Mouse (Mus musculus) midbrain, embryonic 14.5 days (tissue): ENCODE measurements around the gene Cyth1. TPM values are rescaled to one million over a fixed set of nuclear protein-coding genes. Genes with fewer than 3 reads are reported as not detected.
A peak's percentile ranks its signal among the peaks of the same experiment; 100 is the strongest.

Experiments used
- ATAC-seq: fragments of 200-750 bp; cut with Nextera tagmentation; 2 replicates; pipeline ENCODE4 v1.8.0; 2017; ENCODE audit warnings: moderate number of reproducible peaks, moderate library complexity; ENCODE audit not compliant: low FRiP score, low TSS enrichment
- DNase-seq: peaks from one replicate; pipeline ENCODE4 v3.0.0-alpha.2; 2015
- H3K27ac ChIP-seq: fragments of 300-500 bp; sonication (generic); replicated peaks from 2 replicates; pipeline ENCODE4 v1.5.1; 2014; ENCODE audit warnings: mild to moderate bottlenecking, low read depth, low read length, moderate library complexity
- H3K27me3 ChIP-seq: fragments of 300-500 bp; sonication (generic); 2 replicates; pipeline ENCODE4 v1.6.1; 2014; ENCODE audit warnings: low read length, control low read depth, mixed read lengths; ENCODE audit not compliant: control insufficient read depth, insufficient read depth
- H3K36me3 ChIP-seq: fragments of 300-500 bp; sonication (generic); 2 replicates; pipeline ENCODE4 v1.6.1; 2014; ENCODE audit warnings: low read length, control low read depth; ENCODE audit not compliant: control insufficient read depth, insufficient read depth
- H3K4me1 ChIP-seq: fragments of 300-500 bp; sonication (generic); 2 replicates; pipeline ENCODE4 v1.6.1; 2014; ENCODE audit warnings: mild to moderate bottlenecking, antibody characterized with exemption, low read length, control low read depth; ENCODE audit not compliant: control insufficient read depth, insufficient read depth
- H3K4me2 ChIP-seq: fragments of 300-500 bp; sonication (generic); 2 replicates; pipeline ENCODE4 v1.6.1; 2014; ENCODE audit warnings: mild to moderate bottlenecking, low read length, moderate library complexity
- H3K4me3 ChIP-seq: fragments of 300-500 bp; sonication (generic); replicated peaks from 2 replicates; pipeline ENCODE4 v1.5.1; 2014; ENCODE audit warnings: low read depth, low read length
- H3K9ac ChIP-seq: fragments of 300-500 bp; sonication (generic); replicated peaks from 2 replicates; pipeline ENCODE4 v1.6.1; 2014; ENCODE audit warnings: mild to moderate bottlenecking, low read length, moderate library complexity
- H3K9me3 ChIP-seq: fragments of 300-500 bp; sonication (generic); 2 replicates; pipeline ENCODE4 v1.6.1; 2016; ENCODE audit warnings: low read length, control low read depth, mixed read lengths; ENCODE audit not compliant: control insufficient read depth
- WGBS: fragments of 180-500 bp; shearing (Covaris S2); extraction: QIAGEN DNeasy Blood & Tissue Kit; methylation state at CpG from one replicate; pipeline ENCODE4 v1.1.7; 2014; 5-methylcytosine and 5-hydroxymethylcytosine counted together
- polyA plus RNA-seq: library from polyadenylated mRNA; unstranded; fragments of >200 nt; fragmentation: Nextera tagmentation; extraction: Ambion mirVana; gene quantifications from 2 replicates; pipeline ENCODE4 v1.2.1, GENCODE M21; 2014

Cyth1 gene
- polyA plus RNA-seq, 1 experiment from 2014 or later = 23.3 TPM

DNA sequence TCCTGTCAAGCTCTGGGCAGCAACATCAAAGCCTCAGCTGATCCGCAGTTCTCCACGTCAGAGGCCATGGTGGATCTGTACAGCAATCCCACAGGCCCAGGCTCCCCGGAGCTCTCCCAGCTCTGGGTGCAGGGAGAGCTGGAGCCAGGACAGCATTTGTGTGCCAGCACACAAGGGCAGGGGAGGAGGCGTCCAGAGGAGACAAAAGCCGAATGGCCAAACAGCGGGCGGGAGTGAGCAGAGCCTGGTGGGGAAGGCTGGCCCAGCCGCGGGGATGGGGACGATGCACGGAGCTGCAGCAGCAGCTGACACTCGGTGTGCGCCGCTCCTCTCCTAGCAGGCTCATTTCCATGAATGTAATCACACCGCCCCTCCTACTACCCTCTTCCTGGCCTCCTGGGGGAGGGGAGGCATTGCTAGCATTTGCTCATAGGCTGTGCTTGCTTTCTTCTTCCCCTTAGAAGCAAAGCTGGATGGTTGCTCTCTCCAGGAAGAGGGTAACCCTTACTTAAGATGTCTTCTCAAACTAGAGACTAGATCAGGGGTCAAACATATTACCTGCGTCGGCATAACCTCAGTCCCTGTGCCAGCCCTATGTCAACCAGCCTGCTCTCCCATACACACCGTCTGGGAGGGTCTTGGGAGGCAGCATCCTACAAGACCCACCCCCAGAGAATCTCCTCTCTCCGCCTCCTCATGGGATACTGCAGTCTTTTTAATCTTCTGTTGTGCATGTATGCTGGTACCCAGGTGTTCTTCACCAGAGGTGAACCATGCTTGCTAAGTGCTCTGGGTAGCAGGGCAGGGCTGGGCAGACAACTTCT, 45.8 kb downstream of the Cyth1 start:
- Histone ChIP-seq H3K4me3 (peak overlapping the region; percentile 63), H3K36me3 (no peaks in the 10 kb centered on the region), H3K27ac (peak overlapping the region; percentile 99), H3K9me3 (no peaks in the 10 kb centered on the region), H3K4me2 (peak overlapping the region; percentile 91), H3K4me1 (peaks cover 63% of the 10 kb centered on the region), H3K9ac (peak overlapping the region; percentile 93), H3K27me3 (no peaks in the 10 kb centered on the region)
- ATAC-seq (peak; percentile 89), DNase-seq (peak; percentile 91)
- 2% methylated on average over 19 of the region's 19 CpGs for WGBS

DNA sequence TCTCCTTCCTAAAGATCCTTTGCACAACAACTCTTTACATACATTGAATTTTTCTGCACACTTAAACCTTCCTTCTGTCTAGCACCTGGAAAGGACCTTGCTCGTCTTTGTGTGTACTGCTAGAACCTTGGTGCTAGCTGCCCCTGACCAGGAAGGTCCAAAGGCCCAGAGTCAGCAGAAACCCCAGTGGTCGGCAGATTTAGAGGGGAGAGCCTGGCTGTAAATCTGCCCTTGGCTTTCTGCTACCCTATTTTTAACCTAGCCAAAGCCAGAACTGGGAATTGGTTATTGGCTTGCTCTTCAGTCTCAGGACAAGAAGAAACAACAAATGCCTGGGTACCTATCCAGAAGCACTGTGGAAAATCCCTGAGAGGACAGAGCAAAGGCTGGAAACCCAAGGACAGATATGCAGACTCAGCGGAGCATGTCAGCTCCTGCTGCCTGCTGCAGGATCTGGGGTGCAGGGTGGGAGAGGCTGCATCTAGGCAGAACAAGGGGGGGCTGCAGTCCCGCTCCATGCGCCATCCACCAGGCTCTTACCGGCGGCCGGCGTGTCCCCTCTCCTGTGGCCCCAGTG, 46.5 kb downstream of the Cyth1 start:
- ATAC-seq = no peak
- WGBS = 5% methylated on average over 9 of the region's 9 CpGs
- Histone ChIP-seq H3K4me2 (peak overlapping the region; percentile 91), H3K4me1 (peaks cover 68% of the 10 kb centered on the region), H3K4me3 (peak overlapping the region; percentile 63), H3K27ac (peak overlapping the region; percentile 99), H3K9me3 (no peaks in the 10 kb centered on the region), H3K9ac (peak overlapping the region; percentile 93), H3K27me3 (no peaks in the 10 kb centered on the region), H3K36me3 (no peaks in the 10 kb centered on the region)
- no peak for DNase-seq

DNA sequence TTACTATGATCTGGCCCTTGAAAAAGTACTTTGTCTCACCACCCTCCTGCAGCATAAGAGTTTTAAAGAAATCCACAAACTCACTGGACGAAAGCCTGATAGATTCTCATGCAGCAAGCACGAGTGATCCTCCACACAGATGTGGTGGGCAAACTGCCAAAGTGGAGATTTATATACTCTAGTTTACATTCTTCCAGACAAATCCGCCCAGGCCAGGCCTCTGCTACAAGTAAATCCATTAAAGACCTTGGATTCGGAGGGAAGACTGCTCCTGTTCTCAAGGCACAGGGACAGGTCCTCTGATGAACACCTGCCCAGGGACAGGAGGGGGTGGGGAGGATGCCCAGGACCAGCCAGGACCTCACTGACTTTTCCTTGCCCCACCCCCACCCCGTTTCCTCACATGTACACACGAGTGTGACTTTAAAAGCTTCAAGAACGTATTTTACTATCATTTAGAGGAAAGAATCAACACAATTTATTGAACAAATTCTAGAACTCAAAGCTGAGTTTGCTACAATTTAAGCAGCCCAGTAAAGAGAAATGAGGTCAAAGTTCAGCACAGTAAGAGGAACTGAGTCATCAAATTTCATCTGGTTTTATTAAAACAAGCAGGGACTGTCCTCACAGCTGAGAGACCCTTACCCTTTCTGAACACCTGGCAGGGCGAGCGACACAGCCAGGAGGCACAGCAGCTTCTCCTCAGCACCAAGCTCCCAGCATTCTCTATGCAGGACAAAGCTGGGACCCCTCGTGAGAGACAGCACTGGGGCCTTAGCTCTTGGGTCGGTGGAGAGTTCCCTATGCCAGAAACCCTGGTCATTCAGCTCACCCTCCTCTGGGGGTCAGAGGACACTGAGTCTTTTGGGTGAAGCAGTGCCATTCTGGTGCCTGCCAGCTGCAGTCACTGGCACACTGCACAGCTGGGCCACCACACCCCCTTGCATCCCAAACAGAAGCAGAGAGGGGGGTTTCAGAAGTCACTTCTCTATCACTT, 47.3 kb downstream of the Cyth1 start:
- ATAC-seq (no peak), DNase-seq (peak; percentile 71)
- no peaks in the 10 kb centered on the region for H3K27me3 ChIP-seq
- peaks cover 75% of the 10 kb centered on the region for H3K4me1 ChIP-seq
- H3K9me3 ChIP-seq = no peaks in the 10 kb centered on the region
- H3K4me2 ChIP-seq = peak overlapping the region; percentile 91
- 30% methylated on average over 11 of the region's 11 CpGs for WGBS
- peak overlapping the region; percentile 99 for H3K27ac ChIP-seq
- H3K9ac ChIP-seq = peak overlapping the region; percentile 93
- H3K36me3 ChIP-seq = no peaks in the 10 kb centered on the region
- H3K4me3 ChIP-seq = peak overlapping the region; percentile 63

DNA sequence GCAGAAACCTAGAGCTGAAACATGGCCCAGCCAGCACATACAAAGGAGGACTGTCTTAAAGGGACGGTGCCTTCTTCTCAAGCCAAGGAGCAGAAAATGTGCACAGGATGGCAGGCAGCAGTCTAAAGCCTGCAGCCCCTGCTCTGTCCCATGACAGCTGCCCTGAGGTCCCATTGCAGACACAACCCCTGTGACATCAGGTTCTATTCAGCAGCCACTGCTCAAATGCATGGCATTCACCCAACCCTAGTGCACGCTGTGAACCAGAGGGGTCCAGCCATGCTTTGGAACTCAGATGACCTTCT, 50.1 kb downstream of the Cyth1 start:
- H3K27ac ChIP-seq = peak overlapping the region; percentile 91
- DNase-seq (peak; percentile 65), ATAC-seq (peak; percentile 28; the same call in 1 of the 2 replicates)
- H3K9ac ChIP-seq = peak overlapping the region; percentile 59
- H3K4me1 ChIP-seq = peaks cover 74% of the 10 kb centered on the region
- peak overlapping the region; percentile 29 for H3K4me3 ChIP-seq
- no peaks in the 10 kb centered on the region for H3K27me3 ChIP-seq
- H3K4me2 ChIP-seq = peak overlapping the region; percentile 91
- H3K9me3 ChIP-seq = no peaks in the 10 kb centered on the region
- H3K36me3 ChIP-seq = peaks cover 6% of the 10 kb centered on the region
- WGBS = 3% methylated on average over 2 of the region's 2 CpGs

DNA sequence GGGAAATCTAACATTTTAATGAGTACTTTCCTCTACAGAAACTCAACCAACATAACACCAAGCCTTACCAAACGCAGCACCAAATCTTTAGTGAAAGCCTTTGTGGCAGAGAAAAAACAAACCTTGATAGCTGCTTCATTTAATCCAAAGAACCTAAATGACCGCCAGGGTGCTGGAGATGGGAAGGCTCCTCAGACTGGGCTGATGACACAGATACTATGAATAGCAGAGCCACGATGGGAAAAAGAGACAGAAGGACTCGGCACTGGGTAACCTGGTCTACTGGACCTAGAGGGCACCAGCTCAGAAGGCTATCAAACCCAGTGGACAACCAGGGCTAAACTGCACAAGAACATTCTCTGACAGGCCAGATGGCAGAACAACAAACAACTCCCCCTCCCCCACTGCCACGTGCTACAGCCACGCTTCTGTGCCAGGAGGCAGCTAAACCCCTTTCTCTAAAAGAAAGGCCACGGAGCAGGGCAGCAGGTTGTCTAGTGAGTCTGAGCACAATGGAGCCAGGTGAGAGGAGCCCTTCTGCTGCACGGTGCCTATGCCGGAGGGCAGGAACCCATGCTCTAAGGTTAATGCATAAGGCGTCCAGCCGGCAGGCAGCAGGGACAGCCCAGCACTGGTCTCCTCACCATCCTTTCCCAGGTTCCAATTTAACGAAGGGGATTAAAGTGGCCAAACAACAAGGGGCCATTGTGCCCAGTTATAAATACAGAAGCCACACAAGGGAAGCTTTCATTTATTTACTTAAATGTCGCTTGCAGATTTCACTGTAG, 50.7 kb downstream of the Cyth1 start:
- H3K36me3 ChIP-seq = peaks cover 11% of the 10 kb centered on the region
- ATAC-seq (peak; percentile 35; the same call in 1 of the 2 replicates), DNase-seq (peak; percentile 86)
- 13% methylated on average over 13 of the region's 13 CpGs for WGBS
- H3K9me3 ChIP-seq = no peaks in the 10 kb centered on the region
- H3K9ac ChIP-seq = peak overlapping the region; percentile 59
- peak overlapping the region; percentile 91 for H3K27ac ChIP-seq
- peaks cover 69% of the 10 kb centered on the region for H3K4me1 ChIP-seq
- peak overlapping the region; percentile 29 for H3K4me3 ChIP-seq
- H3K27me3 ChIP-seq = no peaks in the 10 kb centered on the region
- peak overlapping the region; percentile 91 for H3K4me2 ChIP-seq

DNA sequence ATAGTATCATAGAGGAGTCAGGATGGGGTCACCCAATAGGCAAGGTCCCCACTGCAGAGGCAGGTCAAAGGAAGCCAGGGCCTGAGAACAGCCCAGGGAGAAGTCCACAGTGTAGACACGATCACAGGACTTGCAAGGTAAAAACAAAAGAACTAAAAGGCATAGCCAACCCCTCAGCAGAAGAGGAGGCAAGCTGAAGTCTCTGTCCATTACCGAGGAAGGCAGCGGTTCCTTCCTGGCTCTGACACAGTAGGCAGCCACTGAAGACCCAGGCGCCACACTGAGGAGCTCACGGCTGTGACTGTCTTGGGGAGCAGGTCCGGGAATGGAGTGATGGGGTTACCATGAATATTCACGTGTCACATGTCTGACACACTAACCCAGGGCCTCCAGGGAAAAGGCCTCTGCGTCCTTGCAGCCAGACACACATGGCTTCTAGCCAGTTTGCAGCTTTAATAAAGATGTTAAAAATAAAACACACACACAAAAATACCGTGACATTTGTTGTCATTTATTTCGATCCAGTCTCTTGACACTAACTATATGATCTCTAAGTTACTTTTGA, 51.5 kb downstream of the Cyth1 start:
- Histone ChIP-seq H3K9me3 (no peaks in the 10 kb centered on the region), H3K27me3 (no peaks in the 10 kb centered on the region), H3K36me3 (peaks cover 19% of the 10 kb centered on the region), H3K4me1 (peaks cover 62% of the 10 kb centered on the region), H3K4me2 (0 out of 2 replicates have a peak overlapping the region, but pooled peaks have one; percentile 2), H3K9ac (no peak overlapping the region), H3K4me3 (no peak overlapping the region), H3K27ac (peak overlapping the region; percentile 38; the same call in 1 of the 2 replicates)
- 31% methylated on average over 10 of the region's 10 CpGs for WGBS
- ATAC-seq = no peak
- peak; percentile 54 for DNase-seq

DNA sequence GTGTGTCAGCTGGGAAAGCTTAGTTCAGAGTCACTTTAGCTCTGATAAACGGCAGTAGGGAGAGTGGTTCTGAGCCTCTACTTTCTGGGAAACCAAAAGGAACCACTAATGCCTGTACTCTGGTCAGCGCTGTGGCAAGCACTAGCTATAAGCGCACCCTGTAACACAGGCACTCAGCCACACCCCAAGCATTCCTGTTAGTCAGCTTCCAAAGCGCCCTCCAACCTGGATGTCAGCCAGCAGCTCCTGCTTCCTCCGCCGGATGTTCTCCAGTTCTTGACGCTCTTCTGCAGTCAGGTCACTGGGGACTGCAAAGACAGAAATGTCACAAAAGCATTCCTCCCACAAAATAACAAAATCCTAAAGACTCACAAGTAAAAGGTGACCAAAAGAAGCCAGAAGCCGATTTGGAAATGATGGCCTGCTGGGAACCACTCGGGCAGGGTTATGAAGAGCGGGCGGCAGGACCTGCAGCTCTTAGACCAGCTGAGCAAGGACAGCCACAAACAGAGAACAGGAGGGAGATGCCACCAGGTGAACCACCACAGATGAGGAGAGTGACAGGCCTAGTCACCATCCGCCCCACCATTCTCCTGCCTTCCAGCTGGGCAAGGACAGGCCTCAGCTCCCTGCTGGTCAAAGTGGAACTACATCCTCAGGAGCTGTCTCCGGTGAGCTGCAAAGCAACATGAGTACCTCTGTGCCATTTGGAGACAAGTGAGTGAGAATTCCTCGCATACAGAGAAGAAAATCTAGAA, 54.8 kb downstream of the Cyth1 start:
- Histone ChIP-seq H3K27ac (no peak overlapping the region), H3K36me3 (peaks cover 42% of the 10 kb centered on the region), H3K4me1 (peaks cover 29% of the 10 kb centered on the region), H3K4me3 (no peak overlapping the region), H3K27me3 (no peaks in the 10 kb centered on the region), H3K4me2 (no peak overlapping the region), H3K9ac (no peak overlapping the region), H3K9me3 (no peaks in the 10 kb centered on the region)
- WGBS = 80% methylated on average over 14 of the region's 14 CpGs
- DNase-seq (no peak), ATAC-seq (no peak)
